Mouse (Mus musculus) embryonic facial prominence, embryonic 12.5 days (tissue): ENCODE results near the gene Sgcd. TPM values are rescaled to one million over a fixed set of nuclear protein-coding genes. Genes with fewer than 3 reads are reported as not detected.
"Not testable (repeated sequence)": the region's sequence is repeated elsewhere in the genome, so short reads cannot be mapped to it uniquely, and the experiment has no call there.

Source experiments
- ATAC-seq: fragments of 200-750 bp; cut with Nextera tagmentation; 2 replicates; pipeline ENCODE4 v1.8.0; 2017; ENCODE audit not compliant: insufficient number of reproducible peaks, insufficient read depth, low FRiP score, low TSS enrichment
- H3K27ac ChIP-seq: fragments of 300-500 bp; sonication (generic); 2 replicates; pipeline ENCODE4 v1.5.1; 2016; ENCODE audit warnings: mild to moderate bottlenecking
- H3K27me3 ChIP-seq: fragments of 300-500 bp; sonication (generic); 2 replicates; pipeline ENCODE4 v1.6.1; 2016; ENCODE audit warnings: mild to moderate bottlenecking, moderate library complexity
- H3K36me3 ChIP-seq: fragments of 300-500 bp; sonication (generic); 2 replicates; pipeline ENCODE4 v1.6.1; 2016; ENCODE audit warnings: mild to moderate bottlenecking
- H3K4me1 ChIP-seq: fragments of 300-500 bp; sonication (generic); 2 replicates; pipeline ENCODE4 v1.6.1; 2016
- H3K4me2 ChIP-seq: fragments of 300-500 bp; sonication (generic); replicated peaks from 2 replicates; pipeline ENCODE4 v1.6.1; 2016; ENCODE audit warnings: mild to moderate bottlenecking, moderate library complexity
- H3K4me3 ChIP-seq: fragments of 300-500 bp; sonication (generic); 2 replicates; pipeline ENCODE4 v1.5.1; 2016; ENCODE audit warnings: mild to moderate bottlenecking
- H3K9ac ChIP-seq: fragments of 300-500 bp; sonication (generic); 2 replicates; pipeline ENCODE4 v1.6.1; 2016; ENCODE audit warnings: mild to moderate bottlenecking, moderate library complexity
- H3K9me3 ChIP-seq: fragments of 300-500 bp; sonication (generic); 2 replicates; pipeline ENCODE4 v1.6.1; 2016; ENCODE audit warnings: mild to moderate bottlenecking, moderate library complexity
- WGBS: fragments of 180-500 bp; shearing (Covaris S2); methylation state at CpG from one replicate; pipeline ENCODE4 v1.1.7; 2016; 5-methylcytosine and 5-hydroxymethylcytosine counted together
- polyA plus RNA-seq: library from polyadenylated mRNA; unstranded; fragments of >200 nt; fragmentation: Nextera tagmentation; extraction: Ambion mirVana; gene quantifications from 2 replicates; pipeline ENCODE4 v1.2.1, GENCODE M21; 2016

The Sgcd gene
- polyA plus RNA-seq, 1 experiment from 2014 or later = 11.7 TPM

- Histone ChIP-seq H3K9me3 (no peaks in the 10 kb centered on the region), H3K4me1 (no peaks in the 10 kb centered on the region), H3K27ac (no peak overlapping the region), H3K9ac (no peak overlapping the region), H3K27me3 (no peaks in the 10 kb centered on the region), H3K36me3 (no peaks in the 10 kb centered on the region), H3K4me2 (no peak overlapping the region), H3K4me3 (no peak overlapping the region)
- 65% methylated on average over 2 of the region's 2 CpGs for WGBS
- ATAC-seq = no peak
Measured at GRCm38 (mm10) chr11:47442266-47442665, 546.5 kb downstream of the Sgcd start.

GRCm38 (mm10) chr11:47399607-47400006 is 589.2 kb downstream of the Sgcd start:
- Histone ChIP-seq H3K4me3 (no peak overlapping the region), H3K27ac (no peak overlapping the region), H3K27me3 (no peaks in the 10 kb centered on the region), H3K9ac (no peak overlapping the region), H3K4me2 (no peak overlapping the region), H3K4me1 (no peaks in the 10 kb centered on the region), H3K36me3 (no peaks in the 10 kb centered on the region), H3K9me3 (no peaks in the 10 kb centered on the region)
- 19% methylated on average over 3 of the region's 3 CpGs for WGBS
- no peak for ATAC-seq

GRCm38 (mm10) chr11:47390798-47391197 is 598.0 kb downstream of the Sgcd start:
- not testable (repeated sequence) for H3K27me3 ChIP-seq, H3K36me3 ChIP-seq, H3K4me3 ChIP-seq, H3K27ac ChIP-seq, H3K9ac ChIP-seq, H3K4me1 ChIP-seq, ATAC-seq, H3K4me2 ChIP-seq, H3K9me3 ChIP-seq
- WGBS = 68% methylated on average over 2 of the region's 2 CpGs

- Histone ChIP-seq H3K9me3 (no peaks in the 10 kb centered on the region), H3K4me1 (no peaks in the 10 kb centered on the region), H3K4me2 (no peak overlapping the region), H3K4me3 (no peak overlapping the region), H3K9ac (no peak overlapping the region), H3K27me3 (no peaks in the 10 kb centered on the region), H3K36me3 (no peaks in the 10 kb centered on the region), H3K27ac (no peak overlapping the region)
- no peak for ATAC-seq
Measured at GRCm38 (mm10) chr11:47389327-47389726, 599.4 kb downstream of the Sgcd start.

- no peaks in the 10 kb centered on the region for H3K4me1 ChIP-seq
- no peak for ATAC-seq
- H3K9ac ChIP-seq = no peak overlapping the region
- no peak overlapping the region for H3K4me3 ChIP-seq
- H3K36me3 ChIP-seq = no peaks in the 10 kb centered on the region
- no peak overlapping the region for H3K27ac ChIP-seq
- H3K27me3 ChIP-seq = no peaks in the 10 kb centered on the region
- WGBS = 86% methylated on average over 3 of the region's 3 CpGs
- no peaks in the 10 kb centered on the region for H3K9me3 ChIP-seq
- no peak overlapping the region for H3K4me2 ChIP-seq
Measured at GRCm38 (mm10) chr11:47387726-47388125, 601.0 kb downstream of the Sgcd start.

- Histone ChIP-seq H3K9me3 (no peaks in the 10 kb centered on the region), H3K4me3 (no peak overlapping the region), H3K36me3 (no peaks in the 10 kb centered on the region), H3K4me1 (peaks cover 4% of the 10 kb centered on the region; the same call in 1 of the 2 replicates), H3K27me3 (no peaks in the 10 kb centered on the region), H3K27ac (no peak overlapping the region), H3K9ac (no peak overlapping the region), H3K4me2 (no peak overlapping the region)
- ATAC-seq = no peak
Measured at GRCm38 (mm10) chr11:47386136-47386535, 602.6 kb downstream of the Sgcd start.

GRCm38 (mm10) chr11:47379630-47379958 is 609.2 kb downstream of the Sgcd start:
- H3K27me3 ChIP-seq = no peaks in the 10 kb centered on the region
- peaks cover 25% of the 10 kb centered on the region for H3K4me1 ChIP-seq
- no peaks in the 10 kb centered on the region for H3K9me3 ChIP-seq
- no peaks in the 10 kb centered on the region for H3K36me3 ChIP-seq
- H3K9ac ChIP-seq = no peak overlapping the region
- H3K27ac ChIP-seq = peak overlapping the region; percentile 99
- H3K4me3 ChIP-seq = peak overlapping the region; percentile 40
- peak; percentile 50 for ATAC-seq
- H3K4me2 ChIP-seq = peak overlapping the region; percentile 58
- WGBS = 11% methylated on average over 4 of the region's 4 CpGs

GRCm38 (mm10) chr11:47378843-47379629 is 609.7 kb downstream of the Sgcd start:
- Histone ChIP-seq H3K27me3 (no peaks in the 10 kb centered on the region), H3K27ac (peak overlapping the region; percentile 99), H3K9ac (peak overlapping the region; percentile 59), H3K36me3 (no peaks in the 10 kb centered on the region), H3K4me3 (peak overlapping the region; percentile 40), H3K4me2 (peak overlapping the region; percentile 58), H3K4me1 (peaks cover 25% of the 10 kb centered on the region), H3K9me3 (no peaks in the 10 kb centered on the region)
- WGBS = 3% methylated on average over 25 of the region's 25 CpGs
- peak; percentile 95 for ATAC-seq

- Histone ChIP-seq H3K4me3 (peak overlapping the region; percentile 22), H3K27me3 (no peaks in the 10 kb centered on the region), H3K4me2 (peak overlapping the region; percentile 42), H3K9ac (no peak overlapping the region), H3K27ac (peak overlapping the region; percentile 83), H3K36me3 (no peaks in the 10 kb centered on the region), H3K9me3 (no peaks in the 10 kb centered on the region), H3K4me1 (peaks cover 25% of the 10 kb centered on the region)
- 23% methylated on average over 6 of the region's 6 CpGs for WGBS
- ATAC-seq = no peak
Measured at GRCm38 (mm10) chr11:47377421-47377820, 611.3 kb downstream of the Sgcd start.

GRCm38 (mm10) chr11:47376915-47377314 is 611.9 kb downstream of the Sgcd start:
- peak overlapping the region; percentile 83 for H3K27ac ChIP-seq
- H3K9me3 ChIP-seq = no peaks in the 10 kb centered on the region
- no peak overlapping the region for H3K9ac ChIP-seq
- no peaks in the 10 kb centered on the region for H3K27me3 ChIP-seq
- no peaks in the 10 kb centered on the region for H3K36me3 ChIP-seq
- H3K4me1 ChIP-seq = peaks cover 25% of the 10 kb centered on the region
- 8% methylated on average over 1 of the region's 1 CpGs for WGBS
- H3K4me3 ChIP-seq = no peak overlapping the region
- no peak for ATAC-seq
- peak overlapping the region; percentile 42 for H3K4me2 ChIP-seq

GRCm38 (mm10) chr11:47371616-47372015 is 617.2 kb downstream of the Sgcd start:
- Histone ChIP-seq H3K9ac (no peak overlapping the region), H3K27ac (no peak overlapping the region), H3K4me1 (no peaks in the 10 kb centered on the region), H3K9me3 (no peaks in the 10 kb centered on the region), H3K36me3 (no peaks in the 10 kb centered on the region), H3K27me3 (no peaks in the 10 kb centered on the region), H3K4me3 (no peak overlapping the region), H3K4me2 (no peak overlapping the region)
- no peak for ATAC-seq
- 47% methylated on average over 2 of the region's 2 CpGs for WGBS

GRCm38 (mm10) chr11:47351585-47351984 is 637.2 kb downstream of the Sgcd start:
- no peak overlapping the region for H3K27ac ChIP-seq
- ATAC-seq = no peak
- H3K9ac ChIP-seq = no peak overlapping the region
- no peaks in the 10 kb centered on the region for H3K36me3 ChIP-seq
- no peak overlapping the region for H3K4me2 ChIP-seq
- WGBS = 77% methylated on average over 2 of the region's 2 CpGs
- H3K4me1 ChIP-seq = no peaks in the 10 kb centered on the region
- no peak overlapping the region for H3K4me3 ChIP-seq
- no peaks in the 10 kb centered on the region for H3K27me3 ChIP-seq
- no peaks in the 10 kb centered on the region for H3K9me3 ChIP-seq
